In genomic region chr7:142533059-142533855, GRCm38 (mm10) we compare ENCODE assay signal across 8 mouse cellular contexts. TPM values are rescaled to one million over a fixed set of nuclear protein-coding genes. Genes with fewer than 3 reads are reported as not detected.
DNase-seq lines count a peak whose midpoint lies in the region; ATAC-seq lines count a peak whose summit lies in the region.

No protein-coding gene starts in this region.

- H3K27me3 ChIP-seq in embryonic facial prominence, embryonic 10.5 days (replicated peaks; ENCODE audit: low read depth, poor library complexity, severe bottlenecking) = no peaks in the 10 kb centered on the region
- no peaks in the 10 kb centered on the region for H3K27me3 ChIP-seq in midbrain, embryonic 11.5 days (ENCODE audit: control insufficient read depth, insufficient read depth, low read length)

- H3K36me3 ChIP-seq in embryonic facial prominence, embryonic 10.5 days (replicated peaks) = peaks cover 14% of the 10 kb centered on the region
- H3K36me3 ChIP-seq in midbrain, embryonic 11.5 days (ENCODE audit: control insufficient read depth, insufficient read depth, low read length) = peaks cover 3% of the 10 kb centered on the region; the same call in 1 of the 2 replicates

- intact Hi-C loops in left cerebral cortex, postnatal 4 days (cut with DNase I) = no loop called here

- 1% methylated on average over 44 of the region's 44 CpGs for WGBS in embryonic facial prominence, embryonic 10.5 days
- WGBS in midbrain, embryonic 11.5 days = 1% methylated on average over 36 of the region's 44 CpGs

- H3K4me3 ChIP-seq in embryonic facial prominence, embryonic 10.5 days = peak overlapping the region; percentile 76
- peak overlapping the region; percentile 70 for H3K4me3 ChIP-seq in midbrain, embryonic 11.5 days (ENCODE audit: low read depth, low read length)

- ATAC-seq in granulocyte monocyte progenitor cell, adult 5-6 weeks (replicated peaks; ENCODE audit: poor library complexity, severe bottlenecking) = peak; percentile 72
- peak; percentile 90 for ATAC-seq in midbrain, embryonic 11.5 days (ENCODE audit: low FRiP score)

- no peaks in the 10 kb centered on the region for H3K9me3 ChIP-seq in embryonic facial prominence, embryonic 10.5 days
- no peaks in the 10 kb centered on the region for H3K9me3 ChIP-seq in midbrain, embryonic 11.5 days (ENCODE audit: control insufficient read depth, low read length)

- peaks cover 62% of the 10 kb centered on the region for H3K4me1 ChIP-seq in embryonic facial prominence, embryonic 10.5 days
- H3K4me1 ChIP-seq in midbrain, embryonic 11.5 days (ENCODE audit: control insufficient read depth, insufficient read depth, low read length) = peaks cover 14% of the 10 kb centered on the region

- H3K27ac ChIP-seq in embryonic facial prominence, embryonic 10.5 days (replicated peaks) = peak overlapping the region; percentile 97
- peak overlapping the region; percentile 75; the same call in 1 of the 2 replicates for H3K27ac ChIP-seq in midbrain, embryonic 11.5 days (ENCODE audit: low read depth, low read length)

- peak; percentile 94 for DNase-seq in adrenal gland, postnatal 10 days
- peak; percentile 91 for DNase-seq in embryonic facial prominence, embryonic 10.5 days (ENCODE audit: low spot score)
- DNase-seq in kidney, adult 11 months = peak; percentile 81
- DNase-seq in left cerebral cortex, postnatal 4 days = peak; percentile 86
- peak; percentile 99 for DNase-seq in midbrain, embryonic 11.5 days (ENCODE audit: low spot score, missing footprints)
- peak; percentile 94 for DNase-seq in right cerebral cortex, postnatal 4 days
- peak; percentile 88 for DNase-seq in yolk sac, embryonic 10.5 days (ENCODE audit: low spot score)

- peak overlapping the region; percentile 57 for H3K9ac ChIP-seq in midbrain, embryonic 11.5 days (ENCODE audit: low read length)

- peak overlapping the region; percentile 71 for H3K4me2 ChIP-seq in midbrain, embryonic 11.5 days

RNA-seq across cellular contexts. Expression of gene Mrpl23, which starts 0.8 kb away (rescaled TPM):
- total RNA-seq in adrenal gland, postnatal 10 days (2021) = 10 to 100 TPM in 1 of 2 experiments, 1 to 10 TPM in 1; 5.1 to 15.8 TPM
- polyA plus RNA-seq in embryonic facial prominence, embryonic 10.5 days (2016; fragmentation: Nextera tagmentation; extraction: Ambion mirVana) = 18.1 and 22.4 TPM in 2 replicates
- total RNA-seq in granulocyte monocyte progenitor cell, adult 5-6 weeks (2014; fragmentation: Nextera tagmentation) = 20.4 and 53.9 TPM in 2 replicates
- 0.31 and 39.0 TPM in 2 replicates for total RNA-seq in granulocyte monocyte progenitor cell, adult 5-6 weeks (2017)
- 10 to 100 TPM in 1 of 2 experiments, 1 to 10 TPM in 1; 9.4 to 11.5 TPM for total RNA-seq in left cerebral cortex, postnatal 4 days (2021)
- polyA plus RNA-seq in midbrain, embryonic 11.5 days (2014; fragmentation: Nextera tagmentation; extraction: Ambion mirVana) = 13.9 and 16.6 TPM in 2 replicates

RNA-seq across cellular contexts. Expression of gene Tnnt3, which starts 34.6 kb away (rescaled TPM):
- 1,000 to 10,000 TPM in 1 of 2 experiments, 100 to 1,000 TPM in 1; 272 to 1,179 TPM for total RNA-seq in adrenal gland, postnatal 10 days (2021)
- polyA plus RNA-seq in embryonic facial prominence, embryonic 10.5 days (2016; fragmentation: Nextera tagmentation; extraction: Ambion mirVana) = 1.4 and 1.6 TPM in 2 replicates
- not detected in 2 replicates for total RNA-seq in granulocyte monocyte progenitor cell, adult 5-6 weeks (2014; fragmentation: Nextera tagmentation)
- total RNA-seq in granulocyte monocyte progenitor cell, adult 5-6 weeks (2017) = not detected in 2 replicates
- total RNA-seq in left cerebral cortex, postnatal 4 days (2021) = 1 to 10 TPM in 1 of 2 experiments, not detected in 1; 1.3 TPM
- 0.77 and 2.0 TPM in 2 replicates for polyA plus RNA-seq in midbrain, embryonic 11.5 days (2014; fragmentation: Nextera tagmentation; extraction: Ambion mirVana)

Comparison
In these comparisons a context has a peak if more than half of its experiments do, and no peak if none do; other contexts are left out.
1. Peak in every context shown above with its lines: DNase-seq, ATAC-seq, H3K4me3 ChIP-seq and H3K27ac ChIP-seq.
2. RNA of gene Tnnt3, which starts 34.6 kb away (total RNA-seq): 272 to 1,179 TPM in adrenal gland, postnatal 10 days; 1.3 TPM in left cerebral cortex, postnatal 4 days and not detected in granulocyte monocyte progenitor cell, adult 5-6 weeks; every median in the first group is over 100 times any median in the second.